In the genomic region with DNA sequence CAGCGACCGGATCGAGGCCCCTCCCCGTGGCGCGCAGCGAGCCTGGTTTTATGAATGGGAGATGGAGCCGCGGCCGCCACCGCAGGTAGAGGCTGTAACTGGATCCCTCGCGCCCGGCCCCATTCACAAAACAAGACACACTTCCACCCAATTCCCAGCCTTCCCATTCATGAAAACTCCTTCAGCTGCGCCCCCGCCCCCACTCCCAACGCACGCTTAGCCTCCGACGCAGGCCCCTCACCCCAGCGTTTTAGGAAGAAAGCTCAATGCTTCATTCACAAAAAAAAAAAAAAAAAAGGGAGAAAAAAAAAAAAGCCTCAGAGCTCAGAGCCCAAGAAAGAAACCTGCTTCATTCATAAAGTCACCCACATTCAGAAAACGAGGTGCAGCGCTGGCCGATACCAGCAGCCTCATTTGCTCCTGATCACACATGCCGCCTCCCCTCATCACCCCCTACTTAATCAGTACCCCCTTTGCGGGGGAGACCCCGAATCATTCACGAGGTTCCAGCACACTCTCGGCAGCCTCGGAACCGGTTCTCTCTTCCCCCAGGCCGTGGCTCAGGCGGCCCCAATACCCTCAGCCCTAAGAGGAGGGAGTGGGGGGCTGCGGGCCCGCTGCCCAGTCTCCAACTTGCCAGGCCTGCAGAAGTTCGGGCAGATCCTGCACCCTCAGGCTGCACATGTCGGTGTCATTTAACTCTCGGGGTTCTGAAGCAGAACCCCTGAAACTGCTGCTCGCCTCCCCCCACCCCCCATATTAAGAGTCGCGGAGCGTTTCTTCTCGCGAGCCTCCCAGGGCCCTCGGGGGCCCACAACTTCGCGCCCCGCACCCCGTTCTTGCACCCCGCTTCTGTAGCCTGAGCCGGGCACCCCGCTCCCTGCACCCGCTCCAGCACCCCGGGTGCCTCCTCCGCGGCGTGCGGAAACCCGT, we compare ENCODE assay signal across 8 mouse cellular contexts. TPM values are rescaled to one million over a fixed set of nuclear protein-coding genes. Genes with fewer than 3 reads are reported as not detected.
DNase-seq lines count a peak whose midpoint lies in the region; ATAC-seq and TF ChIP-seq lines count a peak whose summit lies in the region.

No protein-coding gene starts in this region.

- H3K27me3 ChIP-seq in MEL (ENCODE audit: control insufficient read depth in 1 of 2, insufficient read depth in 2 of 2, low read length in 2 of 2), result no peaks in the 10 kb centered on the region
- H3K27me3 ChIP-seq in forebrain, embryonic 15.5 days, result peaks cover 50% of the 10 kb centered on the region
- H3K27me3 ChIP-seq in lung, embryonic 14.5 days (ENCODE audit: insufficient read depth, low read length), result no peaks in the 10 kb centered on the region

- H3K36me3 ChIP-seq in MEL (ENCODE audit: control insufficient read depth in 1 of 2, insufficient read depth in 2 of 2, low read length in 2 of 2), result peaks cover 0 to 13% of the 10 kb centered on the region in 2 experiments; a peak in 2 of 4 replicates
- no peaks in the 10 kb centered on the region for H3K36me3 ChIP-seq in forebrain, embryonic 15.5 days
- peaks cover 13% of the 10 kb centered on the region; the same call in 1 of the 2 replicates for H3K36me3 ChIP-seq in lung, embryonic 14.5 days (ENCODE audit: insufficient read depth)

- peak overlapping the region; percentile 85 to 91 for H3K4me3 ChIP-seq in MEL (ENCODE audit: control insufficient read depth in 1 of 2, insufficient read depth in 1 of 2, low read depth in 2 of 2, low read length in 2 of 2)
- H3K4me3 ChIP-seq in forebrain, embryonic 15.5 days, result peak overlapping the region; percentile 82
- peak overlapping the region; percentile 91 for H3K4me3 ChIP-seq in lung, embryonic 14.5 days (ENCODE audit: low read depth, low read length)

- no peak for TF ChIP-seq POLR2A in MEL (IDR thresholded peaks at IDR 0.05; ENCODE audit: control insufficient read depth in 1 of 2, insufficient read depth in 1 of 2, low read depth in 1 of 2, low read length in 2 of 2, poor library complexity in 1 of 2)

- no peak for TF ChIP-seq CTCF in MEL (IDR thresholded peaks at IDR 0.05 in 2 of 3, conservative IDR thresholded peaks at IDR 0.05 in 1 of 3; ENCODE audit: control insufficient read depth in 1 of 3, insufficient read depth in 1 of 3, low read depth in 2 of 3, low read length in 3 of 3, poor library complexity in 1 of 3, severe bottlenecking in 1 of 3)
- TF ChIP-seq CTCF in lung, embryonic 14.5 days (IDR thresholded peaks at IDR 0.05; ENCODE audit: low read depth), result no peak

- ATAC-seq in forebrain, embryonic 15.5 days (replicated peaks), result peak; percentile 58
- ATAC-seq in lung, embryonic 14.5 days (ENCODE audit: insufficient read depth), result peak; percentile 15

- no peak for TF ChIP-seq EP300 in MEL (IDR thresholded peaks at IDR 0.05; ENCODE audit: low read depth in 1 of 2, low read length in 2 of 2)

- no peaks in the 10 kb centered on the region for H3K9me3 ChIP-seq in MEL (replicated peaks; ENCODE audit: insufficient read depth, low read length)
- no peaks in the 10 kb centered on the region for H3K9me3 ChIP-seq in forebrain, embryonic 15.5 days
- no peaks in the 10 kb centered on the region for H3K9me3 ChIP-seq in lung, embryonic 14.5 days (ENCODE audit: low read depth, low read length)

- peaks cover 0 to 7% of the 10 kb centered on the region in 2 experiments; a peak in 3 of 4 replicates for H3K4me1 ChIP-seq in MEL (ENCODE audit: control insufficient read depth in 1 of 2, insufficient read depth in 2 of 2, low read length in 2 of 2)
- H3K4me1 ChIP-seq in forebrain, embryonic 15.5 days, result peaks cover 47% of the 10 kb centered on the region
- peaks cover 12% of the 10 kb centered on the region; the same call in 1 of the 2 replicates for H3K4me1 ChIP-seq in lung, embryonic 14.5 days (ENCODE audit: insufficient read depth)

- H3K27ac ChIP-seq in MEL (ENCODE audit: control insufficient read depth, low read depth, low read length), result peak overlapping the region; percentile 53
- peak overlapping the region; percentile 71 for H3K27ac ChIP-seq in forebrain, embryonic 15.5 days (replicated peaks)
- peak overlapping the region; percentile 89 for H3K27ac ChIP-seq in lung, embryonic 14.5 days (ENCODE audit: low read depth)

- peaks cover 7% of the 10 kb centered on the region for H3K79me2 ChIP-seq in MEL (ENCODE audit: control insufficient read depth, insufficient read depth, low read length, poor library complexity)

- intact Hi-C loops in heart, postnatal 25 days (cut with DNase I), result loop anchor here (1.0 to 5.0 kb wide), 3 partner anchors 110 to 369 kb away; no protein-coding TSS in a partner anchor

- H3K4me2 ChIP-seq in forebrain, embryonic 15.5 days (replicated peaks), result peak overlapping the region; percentile 99
- peak overlapping the region; percentile 95 for H3K4me2 ChIP-seq in lung, embryonic 14.5 days

- under 1% methylated on average over 59 of the region's 59 CpGs for WGBS in forebrain, embryonic 15.5 days
- WGBS in lung, embryonic 14.5 days, result under 1% methylated on average over 59 of the region's 59 CpGs

- DNase-seq in MEL (ENCODE audit: low read depth, low spot score), result peak; percentile 78
- peak; percentile 75 for DNase-seq in brain, embryonic 18.5 days (ENCODE audit: low read depth, low spot score)
- DNase-seq in heart, postnatal 25 days (ENCODE audit: low spot score), result peak; percentile 16
- peak; percentile 58 for DNase-seq in layer of hippocampus, adult 8-10 months (ENCODE audit: low spot score in 2 of 2)
- DNase-seq in lung, embryonic 14.5 days, result peak; percentile 87
- DNase-seq in ovary, postnatal 14 days (ENCODE audit: low spot score), result peak; percentile 46
- DNase-seq in thymus, postnatal 4 days, result peak; percentile 83

- peak overlapping the region; percentile 89 for H3K9ac ChIP-seq in MEL (ENCODE audit: control insufficient read depth, low read depth, low read length, poor library complexity, severe bottlenecking)
- H3K9ac ChIP-seq in forebrain, embryonic 15.5 days (replicated peaks), result peak overlapping the region; percentile 62
- peak overlapping the region; percentile 83 for H3K9ac ChIP-seq in lung, embryonic 14.5 days

- no peak for TF ChIP-seq RAD21 in MEL (IDR thresholded peaks at IDR 0.05; ENCODE audit: low read depth, low read length)

TF ChIP-seq in MEL, 35 proteins besides CTCF, POLR2A, EP300 and RAD21:
- TF ChIP-seq TBP (IDR thresholded peaks at IDR 0.05; ENCODE audit: low read depth, low read length) (0 out of 2 replicates have a peak, but pooled peaks have one; percentile 24), KAT2A (conservative IDR thresholded peaks at IDR 0.05; ENCODE audit: low read depth, low read length) (no peak), ZNF384 (IDR thresholded peaks at IDR 0.05; ENCODE audit: low read depth, low read length) (peak; percentile 95), BHLHE40 (IDR thresholded peaks at IDR 0.05; ENCODE audit: borderline replicate concordance, low read depth, low read length) (no peak), TCF12 (IDR thresholded peaks at IDR 0.05; ENCODE audit: low read depth, low read length) (no peak), SIN3A (IDR thresholded peaks at IDR 0.05; ENCODE audit: low read length) (peak; percentile 8; the same call in 1 of the 2 replicates), UBTF (IDR thresholded peaks at IDR 0.05; ENCODE audit: borderline replicate concordance, insufficient read depth, low read depth, low read length) (no peak), MYC (IDR thresholded peaks at IDR 0.05; ENCODE audit: low read depth, low read length) (no peak), ZC3H11A (IDR thresholded peaks at IDR 0.05; ENCODE audit: low read depth, low read length) (peak; percentile 86), E2F4 (IDR thresholded peaks at IDR 0.05; ENCODE audit: borderline replicate concordance, low read depth, low read length) (no peak), CHD2 (IDR thresholded peaks at IDR 0.05; ENCODE audit: low read length) (peak; percentile 38; the same call in 1 of the 2 replicates), MAX (IDR thresholded peaks at IDR 0.05; ENCODE audit: low read length) (0 out of 2 replicates have a peak, but pooled peaks have one; percentile 0)

RNA-seq across cellular contexts. Expression of a gene that starts 0.8 kb away (rescaled TPM):
- 8.2 and 11.1 TPM in 2 replicates for total RNA-seq in MEL (2012; rRNA removed)
- polyA plus RNA-seq in MEL (2012; ENCODE audit: insufficient read depth in 1 of 2, insufficient read length in 2 of 2, low read depth in 1 of 2, low replicate concordance in 2 of 2, missing spikeins in 1 of 2), result 10 to 100 TPM in 1 of 2 experiments, not detected in 1; 18.3 TPM
- 24.7 and 27.2 TPM in 2 replicates for polyA plus RNA-seq in forebrain, embryonic 15.5 days (2015; fragmentation: Nextera tagmentation; extraction: Ambion mirVana)
- total RNA-seq in heart, postnatal 25 days (2021), result 10 to 100 TPM; 12.3 to 12.6 TPM
- total RNA-seq in layer of hippocampus, adult 8-10 months (2022), result 10 to 100 TPM; 44.6 to 57.5 (median 50.9) TPM
- 222 and 242 TPM in 2 replicates for polyA plus RNA-seq in lung, embryonic 14.5 days (2014; fragmentation: Nextera tagmentation; extraction: Ambion mirVana)

Comparison
In these comparisons a context has a peak if more than half of its experiments do, and no peak if none do; other contexts are left out.
1. Peak in every context shown above with its lines: DNase-seq, ATAC-seq, H3K4me3 ChIP-seq and H3K27ac ChIP-seq.
2. DNase-seq: peak in every context shown above with its lines; median percentile 87 in lung, embryonic 14.5 days; 83 in thymus, postnatal 4 days; 78 in MEL; 75 in brain, embryonic 18.5 days; 58 in layer of hippocampus, adult 8-10 months; 46 in ovary, postnatal 14 days; 16 in heart, postnatal 25 days.